Mouse (Mus musculus): Measurements from ENCODE around the gene Ncbp3. TPM values are rescaled to one million over a fixed set of nuclear protein-coding genes. Genes with fewer than 3 reads are reported as not detected.
A peak's percentile ranks its signal among the peaks of the same experiment; 100 is the strongest.

Gene Ncbp3
- polyA plus RNA-seq, 1 experiment from 2014 or later: 7.9 TPM

GRCm38 (mm10) chr11:73014831-73015344, 32.7 kb upstream of the Ncbp3 start:
- no peak for TF ChIP-seq CTCF (IDR thresholded peaks at IDR 0.05)
- POLR2A ChIA-PET: interaction anchor here (0.6 kb wide), 1 partner anchor 316 kb away, joined by 5 read pairs; no protein-coding TSS in a partner anchor
- no peak for ATAC-seq
- in situ Hi-C loops (cut with MboI; ENCODE audit: low pct_unique_long_range_greater_than_20kb): loop anchor here (5.0 kb wide), 1 partner anchor 32 kb away; the partner anchor contains the start of gene Ncbp3
- H3K27me3 ChIP-seq: no peaks in the 10 kb centered on the region
- CTCF ChIA-PET: interaction anchor here (2.3 kb wide), 1 partner anchor 8 kb away, joined by 9 read pairs; no protein-coding TSS in a partner anchor
- no peak for DNase-seq (ENCODE audit: low read depth, low spot score)

GRCm38 (mm10) chr11:73015391-73016102, 32.0 kb upstream of the Ncbp3 start:
- DNase-seq (ENCODE audit: low read depth, low spot score) (no peak), ATAC-seq (no peak)
- ChIA-PET CTCF (interaction anchor here (1.4 to 2.3 kb wide), 2 partner anchors 9 to 20 kb away, joined by 4 to 9 read pairs; no protein-coding TSS in a partner anchor), POLR2A (interaction anchor here (0.6 kb wide), 1 partner anchor 315 kb away, joined by 5 read pairs; no protein-coding TSS in a partner anchor)
- in situ Hi-C loops (cut with MboI; ENCODE audit: low pct_unique_long_range_greater_than_20kb): no loop called here
- TF ChIP-seq CTCF (IDR thresholded peaks at IDR 0.05): no peak
- H3K27me3 ChIP-seq: no peaks in the 10 kb centered on the region

GRCm38 (mm10) chr11:73016103-73016420, 31.5 kb upstream of the Ncbp3 start:
- no peak for TF ChIP-seq CTCF (IDR thresholded peaks at IDR 0.05)
- DNase-seq (ENCODE audit: low read depth, low spot score) (no peak), ATAC-seq (no peak)
- in situ Hi-C loops (cut with MboI; ENCODE audit: low pct_unique_long_range_greater_than_20kb): no loop called here
- no peaks in the 10 kb centered on the region for H3K27me3 ChIP-seq
- POLR2A ChIA-PET: no interaction called here
- CTCF ChIA-PET: interaction anchor here (1.4 to 2.3 kb wide), 2 partner anchors 9 to 20 kb away, joined by 4 to 9 read pairs; no protein-coding TSS in a partner anchor

- CTCF ChIA-PET: interaction anchor here (5.7 kb wide), 1 partner anchor 12 kb away, joined by 26 read pairs; no protein-coding TSS in a partner anchor
- H3K27me3 ChIP-seq: no peaks in the 10 kb centered on the region
- ATAC-seq (peak; percentile 94), DNase-seq (ENCODE audit: low read depth, low spot score) (no peak)
- TF ChIP-seq CTCF (IDR thresholded peaks at IDR 0.05): no peak
- POLR2A ChIA-PET: interaction anchor here (0.9 to 1.4 kb wide), 2 partner anchors 13 to 17 kb away, joined by 3 to 4 read pairs; no protein-coding TSS in a partner anchor
- in situ Hi-C loops (cut with MboI; ENCODE audit: low pct_unique_long_range_greater_than_20kb): no loop called here
Observed at GRCm38 (mm10) chr11:73018471-73019146, 29.0 kb upstream of the Ncbp3 start, which contains the start of gene Camkk1. Camkk1 (plus strand) TSS chr11:73019008.

GRCm38 (mm10) chr11:73019147-73019795, 28.3 kb upstream of the Ncbp3 start:
- in situ Hi-C loops (cut with MboI; ENCODE audit: low pct_unique_long_range_greater_than_20kb): no loop called here
- DNase-seq (ENCODE audit: low read depth, low spot score) (no peak), ATAC-seq (peak; percentile 17)
- no peaks in the 10 kb centered on the region for H3K27me3 ChIP-seq
- CTCF ChIA-PET: interaction anchor here (0.9 to 5.7 kb wide), 3 partner anchors 12 to 29 kb away, joined by 3 to 26 read pairs (median 3); no protein-coding TSS in a partner anchor
- POLR2A ChIA-PET: interaction anchor here (0.7 to 1.4 kb wide), 3 partner anchors 12 to 16 kb away, joined by 3 to 4 read pairs (median 3); no protein-coding TSS in a partner anchor
- no peak for TF ChIP-seq CTCF (IDR thresholded peaks at IDR 0.05)

- no peak for TF ChIP-seq CTCF (IDR thresholded peaks at IDR 0.05)
- ChIA-PET POLR2A (interaction anchor here (0.6 to 1.2 kb wide), 2 partner anchors 17 to 30 kb away, joined by 3 read pairs; no protein-coding TSS in a partner anchor), CTCF (interaction anchor here (0.6 to 5.7 kb wide), 4 partner anchors 10 to 21 kb away, joined by 3 to 26 read pairs (median 3); no protein-coding TSS in a partner anchor)
- no peaks in the 10 kb centered on the region for H3K27me3 ChIP-seq
- no peak for DNase-seq (ENCODE audit: low read depth, low spot score)
- in situ Hi-C loops (cut with MboI; ENCODE audit: low pct_unique_long_range_greater_than_20kb): no loop called here
- peak; percentile 36 for ATAC-seq
Observed at GRCm38 (mm10) chr11:73020953-73021800, 26.4 kb upstream of the Ncbp3 start.

GRCm38 (mm10) chr11:73023099-73023498, 24.5 kb upstream of the Ncbp3 start:
- in situ Hi-C loops (cut with MboI; ENCODE audit: low pct_unique_long_range_greater_than_20kb): no loop called here
- ChIA-PET POLR2A (interaction anchor here (1.1 kb wide), 1 partner anchor 25 kb away, joined by 3 read pairs; no protein-coding TSS in a partner anchor), CTCF (interaction anchor here (1.1 to 5.7 kb wide), 8 partner anchors 8 to 26 kb away, joined by 3 to 26 read pairs (median 4); no protein-coding TSS in a partner anchor)
- DNase-seq (ENCODE audit: low read depth, low spot score): no peak
- peak; percentile 9 for ATAC-seq
- no peaks in the 10 kb centered on the region for H3K27me3 ChIP-seq
- no peak for TF ChIP-seq CTCF (IDR thresholded peaks at IDR 0.05)

- POLR2A ChIA-PET: interaction anchor here (1.1 kb wide), 1 partner anchor 24 kb away, joined by 3 read pairs; no protein-coding TSS in a partner anchor
- DNase-seq (ENCODE audit: low read depth, low spot score) (no peak), ATAC-seq (no peak)
- TF ChIP-seq CTCF (IDR thresholded peaks at IDR 0.05): no peak
- H3K27me3 ChIP-seq: no peaks in the 10 kb centered on the region
- CTCF ChIA-PET: interaction anchor here (1.1 to 5.7 kb wide), 7 partner anchors 8 to 25 kb away, joined by 3 to 26 read pairs (median 4); no protein-coding TSS in a partner anchor
- in situ Hi-C loops (cut with MboI; ENCODE audit: low pct_unique_long_range_greater_than_20kb): no loop called here
Observed at GRCm38 (mm10) chr11:73023827-73024226, 23.8 kb upstream of the Ncbp3 start.

Measured in Patski (cell line).